Mouse (Mus musculus) stomach, postnatal 0 days (tissue): Measurements from ENCODE around the gene Hvcn1. TPM values are rescaled to one million over a fixed set of nuclear protein-coding genes. Genes with fewer than 3 reads are reported as not detected.

Source experiments
- ATAC-seq: fragments of 200-750 bp; cut with Nextera tagmentation; 2 replicates; pipeline ENCODE4 v1.8.0; 2017; ENCODE audit not compliant: low FRiP score, low TSS enrichment
- DNase-seq: peaks from one replicate; pipeline ENCODE4 v3.0.0-alpha.2; 2016; ENCODE audit warnings: low spot score
- H3K27ac ChIP-seq: fragments of 300-500 bp; sonication (generic); replicated peaks from 2 replicates; pipeline ENCODE4 v1.5.1; 2014; ENCODE audit warnings: mild to moderate bottlenecking, control low read depth
- H3K27me3 ChIP-seq: fragments of 300-500 bp; sonication (generic); 2 replicates; pipeline ENCODE4 v1.6.1; 2014; ENCODE audit warnings: low read length; ENCODE audit not compliant: control insufficient read depth, insufficient read depth
- H3K36me3 ChIP-seq: fragments of 300-500 bp; sonication (generic); 2 replicates; pipeline ENCODE4 v1.6.1; 2014; ENCODE audit warnings: low read length, mixed read lengths; ENCODE audit not compliant: control insufficient read depth, insufficient read depth
- H3K4me1 ChIP-seq: fragments of 300-500 bp; sonication (generic); replicated peaks from 2 replicates; pipeline ENCODE4 v1.6.1; 2014; ENCODE audit warnings: antibody characterized with exemption; ENCODE audit not compliant: control insufficient read depth, insufficient read depth
- H3K4me2 ChIP-seq: fragments of 300-500 bp; sonication (generic); replicated peaks from 2 replicates; pipeline ENCODE4 v1.6.1; 2014; ENCODE audit warnings: low read depth, mild to moderate bottlenecking, control low read depth, moderate library complexity
- H3K4me3 ChIP-seq: fragments of 300-500 bp; sonication (generic); 2 replicates; pipeline ENCODE4 v1.5.1; 2014; ENCODE audit warnings: low read depth, low read length, control low read depth
- H3K9ac ChIP-seq: fragments of 300-500 bp; sonication (generic); 2 replicates; pipeline ENCODE4 v1.6.1; 2014; ENCODE audit warnings: mild to moderate bottlenecking, low read length, control low read depth, mixed read lengths
- H3K9me3 ChIP-seq: fragments of 300-500 bp; sonication (generic); 2 replicates; pipeline ENCODE4 v1.6.1; 2016; ENCODE audit warnings: low read length; ENCODE audit not compliant: control insufficient read depth
- CTCF ChIP-seq: IDR thresholded peaks from 2 replicates; pipeline ENCODE4 v1.5.1; 2016; ENCODE audit warnings: antibody characterized with exemption, low read depth, mild to moderate bottlenecking, moderate library complexity
- EP300 ChIP-seq: optimal IDR thresholded peaks from 2 replicates; pipeline ENCODE3; 2016; ENCODE audit warnings: antibody characterized with exemption
- WGBS: fragments of 180-500 bp; shearing (Covaris S2); extraction: QIAGEN DNeasy Blood & Tissue Kit; methylation state at CpG from one replicate; pipeline ENCODE4 v1.1.7; 2014; 5-methylcytosine and 5-hydroxymethylcytosine counted together
- polyA plus RNA-seq: library from polyadenylated mRNA; unstranded; fragments of >200 nt; fragmentation: Nextera tagmentation; extraction: Ambion mirVana; gene quantifications from 2 replicates; pipeline ENCODE4 v1.2.1, GENCODE M21; 2015

The Hvcn1 gene
- polyA plus RNA-seq, 1 experiment from 2014 or later, result 2.8 TPM

DNA sequence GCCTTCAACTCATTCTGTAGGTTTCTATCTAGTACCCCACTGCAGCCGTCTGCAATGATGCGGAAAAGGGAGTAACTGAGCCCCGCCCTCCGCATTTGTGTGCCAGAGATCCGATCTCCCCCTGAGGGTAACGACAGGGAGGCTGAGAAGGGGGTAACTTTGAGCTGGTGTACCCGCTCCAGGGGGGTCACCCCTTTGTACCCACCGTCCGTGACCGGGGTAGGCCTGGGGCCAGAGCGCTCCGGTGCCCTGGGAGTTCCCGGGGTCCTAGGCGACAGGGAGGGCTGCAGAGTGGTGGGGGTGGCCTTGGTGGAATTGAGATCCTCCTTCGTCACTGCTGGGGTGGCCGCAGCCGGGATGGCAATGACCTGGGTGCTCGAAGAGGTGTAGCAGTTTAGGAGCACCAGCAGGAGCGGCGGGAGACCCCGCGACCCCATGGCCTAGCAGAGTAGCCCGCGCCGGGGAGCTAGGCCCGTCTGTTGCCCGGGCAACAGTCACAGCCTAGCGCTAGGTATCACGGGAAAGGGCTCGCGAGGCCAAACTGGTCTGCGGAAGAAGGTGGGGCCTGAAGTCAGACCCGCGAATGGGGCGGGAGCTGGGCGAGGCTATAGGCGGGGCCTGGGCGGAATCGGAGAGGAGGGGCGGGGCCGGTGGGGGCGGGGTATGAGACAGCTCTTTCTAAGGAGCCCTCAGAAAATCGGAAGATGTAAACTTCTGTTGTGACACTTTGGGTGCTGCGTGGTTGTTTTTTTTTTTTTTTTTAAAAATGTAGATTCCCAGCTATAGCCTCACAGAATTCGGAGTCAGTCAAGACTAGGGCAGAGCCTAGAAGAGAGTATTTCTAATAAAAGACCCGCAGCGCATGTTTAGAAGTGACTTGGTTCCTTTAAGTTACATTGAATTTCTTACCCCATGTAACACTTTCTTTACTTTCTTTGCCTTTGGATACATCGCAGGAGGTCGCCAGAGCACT is 57.6 kb downstream of the Hvcn1 start, which contains the start of gene Tctn1:
Tctn1 (minus strand) TSS at position 528 of the 973 bp plus-strand sequence.
- Histone ChIP-seq H3K4me1 (no peaks in the 10 kb centered on the region), H3K36me3 (no peaks in the 10 kb centered on the region), H3K4me2 (peak within 1 kb of the TSS; percentile 90), H3K4me3 (peak within 1 kb of the TSS; percentile 85), H3K27ac (0 out of 2 replicates have a peak within 1 kb of the TSS, but pooled peaks have one; percentile 49), H3K27me3 (no peaks in the 10 kb centered on the region), H3K9me3 (no peaks in the 10 kb centered on the region), H3K9ac (peak within 1 kb of the TSS; percentile 83)
- under 1% methylated on average over 49 of the region's 49 CpGs for WGBS
- TF ChIP-seq EP300 (no peak), CTCF (no peak)
- DNase-seq, result peak; percentile 96
- peak; percentile 98 for ATAC-seq

DNA sequence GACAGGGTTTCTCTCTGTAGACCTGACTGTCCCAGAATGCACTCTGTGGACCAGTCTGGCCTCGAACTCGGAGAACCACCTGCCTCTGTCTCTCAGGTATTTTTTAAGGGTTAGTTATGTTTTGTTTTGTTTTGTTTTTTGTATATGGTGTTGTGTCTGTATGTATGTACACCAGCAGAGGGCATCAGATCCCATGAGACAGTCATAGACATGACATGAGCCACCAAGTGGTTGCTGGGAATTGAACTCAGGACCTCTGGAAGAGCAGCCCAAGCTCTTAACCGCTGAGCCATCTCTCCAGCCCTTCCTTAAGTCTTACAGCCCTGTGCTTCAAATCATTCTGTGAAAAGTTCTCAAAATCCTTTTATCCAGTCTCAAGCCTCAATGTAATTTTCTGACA is 58.6 kb downstream of the Hvcn1 start:
- H3K4me1 ChIP-seq, result no peaks in the 10 kb centered on the region
- no peaks in the 10 kb centered on the region for H3K27me3 ChIP-seq
- no peak overlapping the region for H3K9ac ChIP-seq
- 72% methylated on average over 3 of the region's 3 CpGs for WGBS
- no peak overlapping the region for H3K4me2 ChIP-seq
- H3K9me3 ChIP-seq, result no peaks in the 10 kb centered on the region
- H3K36me3 ChIP-seq, result no peaks in the 10 kb centered on the region
- ATAC-seq (no peak), DNase-seq (no peak)
- no peak overlapping the region for H3K4me3 ChIP-seq
- H3K27ac ChIP-seq, result no peak overlapping the region
- TF ChIP-seq CTCF (peak; percentile 63), EP300 (no peak)

DNA sequence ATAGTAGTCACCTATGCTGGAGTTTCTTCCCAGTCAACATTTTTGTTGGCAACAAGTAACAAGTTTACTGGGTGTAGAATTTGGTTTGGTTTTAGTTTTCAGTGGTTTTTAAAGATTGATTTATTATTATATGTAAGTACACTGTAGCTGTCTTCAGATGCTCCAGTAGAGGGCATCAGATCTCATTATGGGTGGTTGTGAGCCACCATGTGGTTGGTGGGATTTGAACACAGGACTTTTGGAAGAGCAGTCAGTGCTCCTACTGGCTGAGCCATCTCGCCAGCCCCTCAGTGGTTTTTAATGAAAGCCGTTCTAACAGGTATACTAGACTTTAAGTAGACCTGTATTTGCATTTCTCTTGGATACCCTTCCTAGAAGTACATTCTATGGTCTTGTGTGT is 59.3 kb downstream of the Hvcn1 start:
- no peaks in the 10 kb centered on the region for H3K36me3 ChIP-seq
- H3K27me3 ChIP-seq, result no peaks in the 10 kb centered on the region
- no peaks in the 10 kb centered on the region for H3K4me1 ChIP-seq
- H3K4me3 ChIP-seq, result no peak overlapping the region
- TF ChIP-seq EP300 (no peak), CTCF (peak; percentile 54)
- no peak for DNase-seq
- no peak overlapping the region for H3K9ac ChIP-seq
- H3K9me3 ChIP-seq, result no peaks in the 10 kb centered on the region
- 92% methylated on average over 2 of the region's 2 CpGs for WGBS
- no peak overlapping the region for H3K27ac ChIP-seq
- no peak for ATAC-seq
- no peak overlapping the region for H3K4me2 ChIP-seq

DNA sequence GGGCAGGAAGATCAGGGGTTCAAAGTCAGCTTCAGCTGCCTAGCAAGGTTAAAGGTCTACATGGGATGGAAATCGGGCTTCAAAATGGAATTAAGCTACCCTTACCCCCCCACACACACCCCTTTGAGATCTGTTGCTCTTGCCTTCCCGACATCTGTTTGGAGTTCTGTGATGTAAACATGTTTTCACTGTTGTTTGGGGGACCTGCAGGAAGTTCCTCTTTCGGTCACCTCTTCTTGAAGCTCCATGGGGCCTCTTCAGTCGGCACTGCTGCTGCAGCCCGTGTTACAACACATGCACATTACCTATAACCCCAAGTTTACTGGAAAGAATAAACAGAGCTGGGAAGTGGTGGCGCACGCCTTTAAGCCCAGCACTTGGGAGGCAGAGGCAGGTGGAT is 60.5 kb downstream of the Hvcn1 start:
- TF ChIP-seq CTCF (no peak), EP300 (no peak)

DNA sequence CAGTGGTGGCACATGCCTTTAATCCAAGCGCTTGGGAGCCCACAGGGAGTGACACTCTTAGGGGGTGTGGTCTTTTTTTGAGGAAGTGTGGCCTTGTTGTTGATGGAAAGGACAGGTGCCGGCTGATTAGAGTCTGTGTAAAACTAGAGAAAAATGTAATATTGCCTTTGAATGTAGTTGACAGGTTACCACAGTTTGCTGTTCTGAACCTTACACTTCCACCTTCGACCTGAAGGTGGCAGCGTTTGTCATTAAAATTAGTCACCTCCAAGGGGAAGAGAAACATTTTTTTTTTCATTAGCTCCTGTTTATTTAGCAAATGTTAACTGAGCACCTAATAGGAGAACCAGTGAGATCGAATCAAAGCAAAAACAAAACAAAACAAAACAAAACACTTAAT is 61.3 kb downstream of the Hvcn1 start:
- no peaks in the 10 kb centered on the region for H3K27me3 ChIP-seq
- H3K4me1 ChIP-seq, result no peaks in the 10 kb centered on the region
- H3K36me3 ChIP-seq, result no peaks in the 10 kb centered on the region
- ATAC-seq (no peak), DNase-seq (peak; percentile 79)
- peak; percentile 84 for TF ChIP-seq CTCF
- no peak for TF ChIP-seq EP300
- 22% methylated on average over 5 of the region's 5 CpGs for WGBS
- no peak overlapping the region for H3K4me2 ChIP-seq
- no peaks in the 10 kb centered on the region for H3K9me3 ChIP-seq
- no peak overlapping the region for H3K27ac ChIP-seq
- no peak overlapping the region for H3K4me3 ChIP-seq
- no peak overlapping the region for H3K9ac ChIP-seq

More for the DNA sequence above, 60.5 kb downstream of the Hvcn1 start:
- Histone ChIP-seq H3K27ac (no peak overlapping the region), H3K27me3 (no peaks in the 10 kb centered on the region), H3K9me3 (no peaks in the 10 kb centered on the region), H3K4me3 (no peak overlapping the region), H3K4me2 (no peak overlapping the region), H3K9ac (no peak overlapping the region), H3K36me3 (no peaks in the 10 kb centered on the region), H3K4me1 (no peaks in the 10 kb centered on the region)
- no peak for ATAC-seq
- DNase-seq, result no peak
- WGBS, result 69% methylated on average over 7 of the region's 7 CpGs
